Mouse (Mus musculus) olfactory bulb, adult 2 months (tissue): ENCODE data around the gene Zfp277.

ENCODE experiments used
- CTCF ChIP-seq: fragments of 200-500 bp; IDR thresholded peaks from 2 replicates; pipeline ENCODE4 v1.5.1; 2012; ENCODE audit warnings: low read depth, mild to moderate bottlenecking, low read length, moderate library complexity; ENCODE audit not compliant: insufficient read depth
- POLR2A ChIP-seq: fragments of 200-500 bp; IDR thresholded peaks from 2 replicates; pipeline ENCODE4 v1.6.1; 2012; ENCODE audit warnings: mild to moderate bottlenecking, low read depth, low read length, moderate library complexity; ENCODE audit not compliant: insufficient read depth

DNA sequence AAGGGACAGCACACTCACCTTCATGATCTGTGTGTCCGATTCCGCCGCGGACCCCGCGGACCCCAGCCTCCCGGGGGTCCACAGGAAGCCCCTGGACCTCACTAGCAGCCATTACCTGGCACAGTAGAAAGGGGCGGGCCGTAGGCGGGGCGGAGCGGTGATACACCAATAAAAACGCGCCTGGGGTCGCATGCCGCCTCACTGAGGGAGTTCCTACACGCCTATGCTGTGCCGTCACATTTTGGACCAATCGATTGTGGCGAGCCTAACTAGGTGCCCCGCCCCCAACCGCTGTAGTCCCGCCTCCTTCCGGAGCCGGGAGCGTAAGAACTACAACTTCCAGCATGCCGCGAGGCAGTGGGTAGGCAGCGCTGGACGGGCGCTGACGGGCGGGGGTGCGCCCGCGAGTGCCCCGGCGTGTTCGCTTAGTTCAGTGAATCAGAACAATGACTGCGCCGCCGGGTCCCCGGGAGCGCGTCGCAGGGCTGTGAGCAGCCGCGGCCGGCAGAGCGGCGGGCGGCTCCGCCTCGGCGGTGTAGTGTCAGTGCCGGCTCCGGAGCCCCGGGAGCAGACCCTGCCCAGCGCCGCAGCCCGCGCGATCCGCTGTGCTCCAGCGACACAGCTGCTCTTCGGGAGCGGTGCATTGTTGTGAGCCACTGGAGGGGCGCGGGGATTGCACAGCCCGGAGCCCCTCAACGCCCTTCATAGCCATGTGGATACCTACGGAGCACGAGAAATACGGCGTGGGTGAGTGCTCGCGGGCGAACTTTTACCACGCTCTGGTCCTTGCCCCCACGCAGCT lies at the start of gene Zfp277, which contains the start of gene Dock4:
- TF ChIP-seq POLR2A (peak; percentile 51), CTCF (no peak)
